Mouse (Mus musculus) T-helper 2 cell (primary cell): ENCODE data around the gene Micall2.
"Not testable (repeated sequence)": the region's sequence is repeated elsewhere in the genome, so short reads cannot be mapped to it uniquely, and the experiment has no call there.

Experiments used
- in situ Hi-C: fragments of 300-600 bp; cut with MboI, MseI; formaldehyde crosslinking; loops from one replicate; pipeline ENCODE4 v1.15.1; 2025; ENCODE audit warnings: high pct_unique_total_duplicates

Gene Micall2

DNA sequence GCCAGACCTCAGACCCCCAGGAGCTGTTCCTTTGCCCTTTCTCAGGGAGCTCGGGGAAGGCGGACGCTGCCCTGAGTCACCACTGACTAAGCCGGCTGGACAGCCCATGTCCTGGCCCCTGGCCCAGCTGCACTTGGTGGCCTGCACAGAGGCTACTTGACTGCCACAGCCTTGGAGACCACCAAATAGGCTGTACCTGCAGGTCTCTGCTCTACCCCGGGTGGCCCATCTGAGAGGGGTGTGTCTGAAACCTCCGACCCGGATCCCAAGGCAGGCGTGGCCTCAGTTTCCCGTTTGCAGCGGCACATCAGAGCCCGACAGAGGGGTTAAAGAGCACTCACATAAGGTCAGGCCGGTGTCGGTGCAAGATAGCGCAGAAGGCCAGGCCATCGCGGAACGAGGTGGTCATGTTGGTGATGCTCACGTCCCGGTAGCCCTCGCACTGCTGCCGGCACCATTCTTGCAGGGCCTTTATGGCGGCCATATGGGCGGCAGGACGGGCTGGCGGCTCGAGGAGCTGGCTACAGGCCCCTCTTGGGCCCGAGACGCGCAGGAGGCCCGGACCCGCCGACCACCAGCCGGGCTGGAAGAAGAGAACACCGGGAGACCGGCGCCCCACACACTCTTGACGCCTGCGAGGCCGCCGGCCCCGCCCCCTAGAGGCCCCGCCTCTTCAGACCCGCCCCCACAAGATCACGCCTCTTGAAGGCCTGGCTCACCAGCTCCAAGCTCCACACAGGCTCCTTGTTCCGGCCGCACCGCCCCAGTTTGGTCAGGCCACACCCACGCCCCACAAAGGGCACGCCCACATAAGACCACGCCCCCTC is at the start of gene Micall2:
Gene Micall2, minus strand, starts transcription at position 660 of the 827 bp plus-strand sequence.
- in situ Hi-C loops, result no loop called here

- in situ Hi-C loops, result no loop called here
These were observed 45.3 kb upstream of the Micall2 start for GRCm38 (mm10) chr5:139781406-139781805.

GRCm38 (mm10) chr5:139776966-139777365 is 40.8 kb upstream of the Micall2 start:
- in situ Hi-C loops, result no loop called here

- in situ Hi-C loops, result no loop called here
These were observed 39.2 kb upstream of the Micall2 start, which contains the start of gene Ints1 for GRCm38 (mm10) chr5:139775216-139775926. TSS of gene Ints1 (minus strand) at chr5:139775674.

DNA sequence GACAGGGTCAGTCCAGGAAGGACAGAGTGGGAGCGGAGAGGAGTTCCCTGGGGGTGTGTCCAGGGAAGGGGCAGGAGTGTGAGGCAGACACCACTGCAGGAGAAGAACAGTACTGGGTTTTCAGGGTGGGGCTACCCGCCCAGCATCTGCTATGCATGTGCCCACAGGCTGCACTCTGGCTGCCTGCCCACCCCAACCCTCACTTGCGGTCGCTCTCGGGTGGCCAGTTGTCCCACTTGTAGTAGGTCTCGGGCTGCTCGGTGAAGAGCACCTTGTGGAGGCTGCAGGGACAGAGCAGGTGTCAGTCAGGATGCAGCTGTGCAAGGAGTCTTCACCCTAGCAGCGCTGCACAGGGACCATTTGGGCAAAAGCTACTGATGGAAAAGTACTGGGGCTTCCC is 32.1 kb upstream of the Micall2 start:
- in situ Hi-C loops, result no loop called here

DNA sequence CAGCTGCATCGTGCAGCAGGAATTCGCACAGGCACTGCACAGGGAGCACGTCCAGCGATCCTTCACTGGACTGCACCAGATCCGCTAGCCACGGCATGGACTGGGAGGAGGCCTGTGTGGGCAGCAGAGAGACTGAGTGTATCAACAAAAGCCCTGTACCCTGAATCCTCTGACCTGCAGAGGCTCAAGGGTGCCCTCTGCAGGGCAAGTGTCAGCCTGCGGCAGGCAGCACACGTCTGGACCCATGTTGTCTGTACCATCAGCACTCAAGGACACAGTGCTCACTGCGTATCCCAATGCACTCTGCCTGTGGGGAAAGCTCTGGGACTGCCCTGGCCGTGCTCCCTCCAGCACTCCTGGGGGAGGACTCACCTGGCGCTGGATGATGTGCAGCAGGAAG is 28.2 kb upstream of the Micall2 start:
- in situ Hi-C loops, result no loop called here

DNA sequence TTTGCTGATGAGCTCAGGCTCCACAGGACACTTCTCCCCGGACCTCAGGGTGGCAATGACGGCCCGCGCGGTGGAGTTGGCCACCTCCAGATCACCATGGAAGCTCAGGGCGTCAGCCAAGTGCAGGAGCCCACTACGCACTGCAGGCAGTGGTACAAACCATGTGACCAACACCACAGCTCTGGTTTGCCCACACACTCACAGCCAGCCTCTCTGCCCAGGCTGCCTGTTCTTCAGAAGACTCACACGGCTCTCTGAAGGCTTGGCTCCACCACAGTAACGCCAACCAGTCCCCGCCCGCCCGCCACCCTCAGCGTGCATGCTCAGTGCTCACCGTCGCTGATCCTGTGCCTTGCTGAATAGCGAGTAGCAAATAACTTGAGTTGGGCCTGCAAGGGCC is 22.0 kb upstream of the Micall2 start:
- in situ Hi-C loops, result no loop called here

- in situ Hi-C loops, result no loop called here
These were observed 20.4 kb upstream of the Micall2 start for GRCm38 (mm10) chr5:139756586-139756985.

GRCm38 (mm10) chr5:139756135-139756534 is 20.0 kb upstream of the Micall2 start:
- in situ Hi-C loops, result no loop called here

DNA sequence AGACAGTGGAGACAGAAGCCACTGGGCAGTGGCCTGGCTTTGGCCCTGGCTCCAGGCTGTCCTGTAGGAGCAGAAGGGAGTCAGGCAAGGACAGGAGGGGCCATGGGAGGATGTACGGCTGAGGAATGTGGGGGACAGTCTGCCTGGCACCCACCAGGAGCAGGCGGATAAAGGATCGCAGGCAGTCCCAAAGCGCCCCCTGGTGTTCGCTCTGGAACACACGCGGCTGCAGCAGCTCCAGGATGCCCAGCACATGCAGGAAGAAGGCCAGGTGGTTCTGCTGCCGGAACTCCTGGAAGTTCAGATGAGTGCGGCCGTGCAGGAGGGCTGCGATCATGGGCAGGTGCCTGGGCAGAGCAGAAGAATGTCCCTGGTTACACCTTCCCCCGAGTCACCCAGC is 18.6 kb upstream of the Micall2 start:
- in situ Hi-C loops, result no loop called here

- in situ Hi-C loops, result no loop called here
These were observed 14.4 kb upstream of the Micall2 start for GRCm38 (mm10) chr5:139750535-139750934.

- in situ Hi-C loops, result loop anchor here (5.0 kb wide), 1 partner anchor 37 kb away; no protein-coding TSS in a partner anchor
These were observed 13.4 kb upstream of the Micall2 start for GRCm38 (mm10) chr5:139749413-139750125.

- in situ Hi-C loops, result loop anchor here (5.0 kb wide), 1 partner anchor 33 kb away; no protein-coding TSS in a partner anchor
These were observed 9.6 kb upstream of the Micall2 start for GRCm38 (mm10) chr5:139745771-139746170.

- in situ Hi-C loops, result not testable (repeated sequence)
These were observed 6.5 kb upstream of the Micall2 start for GRCm38 (mm10) chr5:139742640-139743039.

DNA sequence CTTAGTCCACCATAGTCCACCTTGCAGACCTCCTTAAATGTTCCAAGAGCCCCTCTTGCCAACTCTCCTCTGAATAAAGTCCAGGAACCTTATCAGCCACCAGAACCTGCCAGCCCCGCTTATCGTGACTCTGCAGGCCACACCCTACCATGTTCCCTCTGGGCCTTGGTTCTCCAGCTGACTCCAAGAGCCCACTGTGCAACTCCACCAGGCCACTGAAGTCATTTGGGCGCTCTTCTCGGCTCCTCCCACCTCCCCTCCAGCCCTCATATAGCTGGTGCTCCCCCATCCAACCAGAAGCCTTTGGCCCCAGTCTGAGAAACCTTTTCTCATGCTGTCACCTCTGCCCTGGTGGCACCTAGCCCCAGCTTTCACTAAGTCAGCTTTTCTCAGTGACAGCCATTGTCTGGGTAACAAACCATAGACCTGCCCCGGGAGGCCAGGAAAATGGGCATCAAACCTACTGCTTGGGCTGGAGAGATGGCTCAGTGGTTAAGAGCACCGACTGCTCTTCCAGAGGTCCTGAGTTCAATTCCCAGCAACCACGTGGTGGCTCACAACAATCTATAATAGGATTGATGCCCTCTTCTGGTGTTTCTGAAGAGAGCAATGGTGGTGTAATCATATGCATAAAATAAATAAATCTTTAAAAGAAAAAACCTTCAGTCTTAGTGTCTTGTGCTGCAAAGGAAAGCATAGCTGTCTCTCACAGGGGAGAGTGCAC is 2.6 kb upstream of the Micall2 start:
- in situ Hi-C loops, result no loop called here

DNA sequence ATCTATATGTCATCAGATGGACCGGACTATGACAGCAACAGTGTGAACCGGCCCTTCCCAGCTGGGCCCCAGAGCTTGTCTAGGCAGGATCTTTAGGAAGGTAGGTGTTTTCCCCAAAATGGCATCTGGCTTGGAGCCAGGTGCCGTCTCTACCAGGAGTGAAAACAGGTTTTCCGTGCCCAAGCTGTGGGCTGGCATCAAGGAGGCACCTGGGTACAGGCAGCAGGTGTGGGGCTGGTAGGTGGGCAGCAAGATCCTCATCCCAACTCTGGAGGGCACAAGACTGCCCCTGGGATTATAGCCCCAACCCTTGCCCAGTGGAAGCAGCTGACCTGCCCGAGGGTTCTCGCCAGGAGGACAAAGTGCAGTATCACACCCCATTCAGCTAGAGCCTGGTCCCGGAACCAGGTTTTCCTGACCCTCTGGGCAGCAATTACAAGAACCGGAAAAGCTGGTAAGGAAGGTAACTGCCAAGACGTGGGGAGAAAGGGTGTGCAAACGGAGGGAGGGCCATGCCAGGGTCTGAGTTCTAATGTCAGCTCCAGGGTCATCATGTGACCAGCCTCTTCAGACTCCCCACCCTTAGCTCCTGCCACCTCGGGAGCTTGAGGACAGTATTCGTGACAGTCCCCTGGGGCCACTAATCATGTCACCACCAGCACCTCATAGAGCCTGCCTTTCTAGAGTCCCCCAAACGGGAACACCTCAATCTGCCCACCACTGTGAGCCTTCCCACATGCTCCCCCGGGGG is 1.9 kb upstream of the Micall2 start:
- in situ Hi-C loops, result no loop called here

DNA sequence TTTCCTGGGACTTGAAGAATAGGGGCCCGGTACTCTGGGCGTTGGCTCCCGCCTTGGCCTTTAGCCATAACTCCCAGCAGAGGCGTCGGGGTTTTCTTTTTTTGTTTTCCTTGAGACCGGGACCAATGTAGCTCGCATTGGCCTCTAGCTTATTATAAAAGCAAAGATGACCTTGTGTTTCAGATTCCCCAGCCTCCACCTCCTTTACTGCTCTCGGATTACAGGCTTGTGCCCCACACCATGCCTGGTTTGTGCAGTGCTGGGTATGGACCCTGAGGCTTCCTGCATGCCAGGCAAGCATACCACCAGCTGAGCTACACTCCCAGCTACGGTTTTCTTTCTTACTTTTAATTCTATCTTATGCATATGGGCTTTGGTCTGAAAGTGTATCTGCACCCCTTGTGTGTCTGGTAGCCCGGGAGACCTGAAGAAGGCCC is 386 bp upstream of the Micall2 start:
- in situ Hi-C loops, result no loop called here

DNA sequence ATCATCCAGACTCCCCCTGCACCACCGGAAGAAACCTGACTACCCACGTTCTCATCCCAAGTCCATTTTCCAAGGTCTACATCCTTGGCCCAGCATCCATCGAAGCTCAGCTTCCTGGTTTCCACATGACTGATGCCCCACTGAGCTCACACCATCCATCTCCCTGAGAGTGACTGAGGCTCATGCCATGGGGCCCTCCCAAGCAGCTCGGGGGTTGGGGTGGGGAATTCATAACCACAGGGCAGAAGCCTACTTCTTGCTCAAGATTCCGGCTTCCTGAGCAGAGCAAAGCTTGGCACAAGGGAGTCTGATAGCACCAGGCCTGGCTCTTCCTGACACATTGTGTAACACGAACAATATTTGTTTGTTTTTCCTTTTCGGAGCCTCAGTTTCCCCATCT is 1.4 kb downstream of the Micall2 start:
- in situ Hi-C loops, result no loop called here

GRCm38 (mm10) chr5:139734016-139734415 is 2.1 kb downstream of the Micall2 start:
- in situ Hi-C loops, result no loop called here

GRCm38 (mm10) chr5:139732634-139733107 is 3.5 kb downstream of the Micall2 start:
- in situ Hi-C loops, result no loop called here
